In the genomic region with DNA sequence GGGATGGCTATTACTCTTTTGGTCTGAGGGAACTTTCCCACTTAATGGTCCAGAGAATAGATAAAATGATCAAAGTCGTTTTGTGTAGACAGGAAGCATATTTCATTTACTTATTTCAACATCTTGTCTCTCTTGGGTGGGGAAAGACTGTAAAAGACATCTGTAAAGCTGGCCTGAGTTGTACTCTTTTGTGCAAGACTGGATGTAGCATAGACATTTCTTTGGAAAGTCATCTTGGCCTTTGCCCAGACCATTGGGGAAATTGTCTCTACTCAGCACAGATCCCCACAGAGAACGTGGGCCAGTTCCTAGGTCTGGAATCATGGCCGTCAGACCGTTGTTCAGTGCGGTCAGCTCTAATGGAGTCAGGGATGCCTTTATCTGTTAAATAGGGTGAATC, we compare ENCODE assay signal across 14 mouse cellular contexts.
"Had no signal": no experiment of that assay in that cellular context is flagged by ENCODE, and none has a peak within 500 bp of the region (broad histone marks: within the 10 kb centered on the region; RNA-seq: fewer than 3 reads in every experiment).

No protein-coding gene starts in this region.

- ATAC-seq: intestine, embryonic 16.5 days; midbrain, embryonic 16.5 days had no signal

- H3K27me3 ChIP-seq: liver, embryonic 15.5 days; lung, embryonic 15.5 days; neural tube, embryonic 13.5 days; stomach, embryonic 15.5 days had no signal

- H3K4me2 ChIP-seq: liver, embryonic 11.5 days; liver, embryonic 15.5 days; lung, embryonic 15.5 days; neural tube, embryonic 13.5 days; stomach, embryonic 15.5 days had no signal

- H3K4me3 ChIP-seq: limb, embryonic 10.5 days; liver, embryonic 15.5 days; lung, embryonic 15.5 days; neural tube, embryonic 13.5 days; stomach, embryonic 15.5 days had no signal

- H3K4me1 ChIP-seq: liver, embryonic 15.5 days; lung, embryonic 15.5 days; stomach, embryonic 15.5 days had no signal

- H3K27ac ChIP-seq: kidney, postnatal 0 days; limb, embryonic 10.5 days; liver, embryonic 15.5 days; lung, embryonic 15.5 days; stomach, embryonic 15.5 days had no signal

- H3K9me3 ChIP-seq: limb, embryonic 10.5 days; liver, embryonic 15.5 days; lung, embryonic 15.5 days; neural tube, embryonic 13.5 days; stomach, embryonic 15.5 days had no signal

- H3K36me3 ChIP-seq: limb, embryonic 10.5 days; liver, embryonic 15.5 days; lung, embryonic 15.5 days; neural tube, embryonic 13.5 days; stomach, embryonic 15.5 days had no signal

- H3K9ac ChIP-seq: liver, embryonic 15.5 days; lung, embryonic 15.5 days; neural tube, embryonic 13.5 days; stomach, embryonic 15.5 days had no signal

- DNase-seq: kidney, adult 8-10 months; retina, postnatal 1 day; right cerebral cortex, postnatal 4 days; thymus, adult 2 months; thymus, postnatal 25 days had no signal
